Mouse (Mus musculus): ENCODE results near the gene Rcc2. TPM values are rescaled to one million over a fixed set of nuclear protein-coding genes. Genes with fewer than 3 reads are reported as not detected.

Gene Rcc2
- total and polyA plus RNA-seq, 3 experiments: 187 to 348 (median 249) TPM

DNA sequence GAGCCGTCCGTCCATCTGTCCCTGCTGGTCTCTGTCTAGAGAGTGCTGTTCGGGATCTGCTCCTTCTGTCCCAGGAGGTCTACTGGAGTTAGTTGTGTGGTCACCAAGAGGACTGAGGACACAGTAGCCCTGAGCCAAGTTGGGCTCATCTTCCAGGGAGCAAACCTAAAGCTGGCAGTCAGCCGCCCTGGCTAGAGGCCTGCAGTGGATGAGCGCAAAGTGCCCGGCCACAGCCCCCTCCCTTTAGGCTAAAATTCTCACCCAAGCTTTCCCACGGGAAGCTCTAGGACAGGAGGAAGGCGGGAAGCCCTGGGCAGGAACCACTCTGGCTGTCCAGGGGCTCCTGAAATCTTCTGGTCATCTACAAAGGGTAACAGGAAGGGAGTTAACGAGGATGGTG is 22.4 kb downstream of the Rcc2 start:
- TF ChIP-seq POLR2A (IDR thresholded peaks at IDR 0.05; ENCODE audit: low read depth, low read length) (no peak), MAX (IDR thresholded peaks at IDR 0.05; ENCODE audit: low read length) (no peak), USF2 (conservative IDR thresholded peaks at IDR 0.05; ENCODE audit: low read depth, low read length) (no peak), SIN3A (IDR thresholded peaks at IDR 0.05; ENCODE audit: low read length) (no peak), POLR2AphosphoS2 (IDR thresholded peaks at IDR 0.05; ENCODE audit: low read depth, low read length) (no peak), TBP (conservative IDR thresholded peaks at IDR 0.05; ENCODE audit: low read depth, low read length) (no peak), JUND (conservative IDR thresholded peaks at IDR 0.05; ENCODE audit: low read depth, low read length) (no peak), ZKSCAN1 (IDR thresholded peaks at IDR 0.05; ENCODE audit: borderline replicate concordance, low read depth, low read length) (no peak), JUN (IDR thresholded peaks at IDR 0.05; ENCODE audit: insufficient read depth, low read depth, low read length) (no peak), TCF12 (IDR thresholded peaks at IDR 0.05; ENCODE audit: low read depth, low read length) (no peak), MAFK (IDR thresholded peaks at IDR 0.05; ENCODE audit: insufficient replicate concordance, low read length) (no peak), ZMIZ1 (IDR thresholded peaks at IDR 0.05; ENCODE audit: low read depth, low read length) (no peak), CTCF (conservative IDR thresholded peaks at IDR 0.05 in 1 of 2, IDR thresholded peaks at IDR 0.05 in 1 of 2; ENCODE audit: low read depth in 2 of 2, low read length in 2 of 2) (no peak), USF1 (IDR thresholded peaks at IDR 0.05; ENCODE audit: low read depth, low read length) (no peak), ELF1 (IDR thresholded peaks at IDR 0.05; ENCODE audit: low read depth, low read length) (no peak), EP300 (IDR thresholded peaks at IDR 0.05; ENCODE audit: low read length) (no peak)
- Histone ChIP-seq H3K9me3 (replicated peaks; ENCODE audit: low read length) (no peaks in the 10 kb centered on the region), H3K27me3 (replicated peaks) (no peaks in the 10 kb centered on the region), H3K27ac (ENCODE audit: insufficient read depth, low read depth) (no peak overlapping the region), H3K4me2 (ENCODE audit: insufficient read depth, low read depth, poor library complexity, severe bottlenecking) (no peak overlapping the region), H3K79me2 (replicated peaks; ENCODE audit: control insufficient read depth, extremely low read depth, insufficient read depth, poor library complexity, severe bottlenecking) (no peaks in the 10 kb centered on the region), H3K9ac (ENCODE audit: insufficient read depth, low read depth) (no peak overlapping the region), H3K36me3 (replicated peaks in 1 of 2; ENCODE audit: control insufficient read depth in 1 of 2, insufficient read depth in 1 of 2, low read length in 1 of 2) (peaks cover 54 to 91% of the 10 kb centered on the region in 2 experiments), H3K4me3 (replicated peaks in 1 of 3; ENCODE audit: low read depth in 2 of 3, low read length in 2 of 3, poor library complexity in 1 of 3) (no peak overlapping the region), H3K4me1 (ENCODE audit: control insufficient read depth in 1 of 2, insufficient read depth in 2 of 2) (no peaks in the 10 kb centered on the region)
- DNase-seq (ENCODE audit: extremely low read depth): no peak
- dilution Hi-C loops (cut with MboI; ENCODE audit: extremely low pct_ligation_motif_present, extremely low pct_unique_long_range_greater_than_20kb, low sequenced_read_pairs) (no loop called here), in situ Hi-C loops (cut with MboI; ENCODE audit: low pct_ligation_motif_present, low pct_unique_long_range_greater_than_20kb, low sequenced_read_pairs) (no loop called here)

DNA sequence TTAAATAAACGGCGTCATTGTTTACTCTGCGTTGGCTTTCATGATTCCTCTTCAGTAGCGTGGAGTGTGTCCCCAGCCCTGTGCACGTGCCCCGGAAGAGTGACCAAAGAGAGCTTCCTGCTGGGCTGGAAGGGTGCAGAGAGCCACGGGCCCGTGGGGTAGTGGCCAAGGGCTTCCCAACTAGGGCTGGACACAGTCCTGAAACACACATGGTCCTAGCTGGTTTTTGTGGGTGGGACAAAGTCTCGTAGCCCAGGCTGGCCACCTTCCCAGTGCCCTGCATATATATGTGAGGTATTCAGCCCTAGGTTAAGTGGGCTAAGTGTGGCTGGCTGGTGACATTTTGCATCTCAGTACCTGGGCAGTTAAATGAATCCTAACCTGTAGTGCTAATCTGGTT is 22.9 kb downstream of the Rcc2 start:
- dilution Hi-C loops (cut with MboI; ENCODE audit: extremely low pct_ligation_motif_present, extremely low pct_unique_long_range_greater_than_20kb, low sequenced_read_pairs) (no loop called here), in situ Hi-C loops (cut with MboI; ENCODE audit: low pct_ligation_motif_present, low pct_unique_long_range_greater_than_20kb, low sequenced_read_pairs) (no loop called here)
- H3K27ac ChIP-seq (ENCODE audit: insufficient read depth, low read depth): no peak overlapping the region
- peaks cover 49 to 86% of the 10 kb centered on the region in 2 experiments for H3K36me3 ChIP-seq (replicated peaks in 1 of 2; ENCODE audit: control insufficient read depth in 1 of 2, insufficient read depth in 1 of 2, low read length in 1 of 2)
- H3K4me3 ChIP-seq (replicated peaks in 1 of 3; ENCODE audit: low read depth in 2 of 3, low read length in 2 of 3, poor library complexity in 1 of 3): no peak overlapping the region
- H3K79me2 ChIP-seq (replicated peaks; ENCODE audit: control insufficient read depth, extremely low read depth, insufficient read depth, poor library complexity, severe bottlenecking): no peaks in the 10 kb centered on the region
- TF ChIP-seq MAZ (IDR thresholded peaks at IDR 0.05; ENCODE audit: low read depth, low read length) (no peak), USF2 (conservative IDR thresholded peaks at IDR 0.05; ENCODE audit: low read depth, low read length) (no peak), SMC3 (IDR thresholded peaks at IDR 0.05; ENCODE audit: low read depth, low read length) (no peak), E2F4 (IDR thresholded peaks at IDR 0.05; ENCODE audit: insufficient replicate concordance, low read depth, low read length) (no peak)
- no peaks in the 10 kb centered on the region for H3K27me3 ChIP-seq (replicated peaks)
- no peaks in the 10 kb centered on the region for H3K4me1 ChIP-seq (ENCODE audit: control insufficient read depth in 1 of 2, insufficient read depth in 2 of 2)
- H3K4me2 ChIP-seq (ENCODE audit: insufficient read depth, low read depth, poor library complexity, severe bottlenecking): no peak overlapping the region
- no peak overlapping the region for H3K9ac ChIP-seq (ENCODE audit: insufficient read depth, low read depth)
- H3K9me3 ChIP-seq (replicated peaks; ENCODE audit: low read length): no peaks in the 10 kb centered on the region
- DNase-seq (ENCODE audit: extremely low read depth): no peak
